Mouse (Mus musculus) midbrain, embryonic 14.5 days (tissue): ENCODE measurements around the gene Ubtd2. TPM values are rescaled to one million over a fixed set of nuclear protein-coding genes. Genes with fewer than 3 reads are reported as not detected.

ENCODE experiments used
- ATAC-seq: fragments of 200-750 bp; cut with Nextera tagmentation; 2 replicates; pipeline ENCODE4 v1.8.0; 2017; ENCODE audit warnings: moderate number of reproducible peaks, moderate library complexity; ENCODE audit not compliant: low FRiP score, low TSS enrichment
- DNase-seq: peaks from one replicate; pipeline ENCODE4 v3.0.0-alpha.2; 2015
- H3K27ac ChIP-seq: fragments of 300-500 bp; sonication (generic); replicated peaks from 2 replicates; pipeline ENCODE4 v1.5.1; 2014; ENCODE audit warnings: mild to moderate bottlenecking, low read depth, low read length, moderate library complexity
- H3K27me3 ChIP-seq: fragments of 300-500 bp; sonication (generic); 2 replicates; pipeline ENCODE4 v1.6.1; 2014; ENCODE audit warnings: low read length, control low read depth, mixed read lengths; ENCODE audit not compliant: control insufficient read depth, insufficient read depth
- H3K36me3 ChIP-seq: fragments of 300-500 bp; sonication (generic); 2 replicates; pipeline ENCODE4 v1.6.1; 2014; ENCODE audit warnings: low read length, control low read depth; ENCODE audit not compliant: control insufficient read depth, insufficient read depth
- H3K4me1 ChIP-seq: fragments of 300-500 bp; sonication (generic); 2 replicates; pipeline ENCODE4 v1.6.1; 2014; ENCODE audit warnings: mild to moderate bottlenecking, antibody characterized with exemption, low read length, control low read depth; ENCODE audit not compliant: control insufficient read depth, insufficient read depth
- H3K4me2 ChIP-seq: fragments of 300-500 bp; sonication (generic); 2 replicates; pipeline ENCODE4 v1.6.1; 2014; ENCODE audit warnings: mild to moderate bottlenecking, low read length, moderate library complexity
- H3K4me3 ChIP-seq: fragments of 300-500 bp; sonication (generic); replicated peaks from 2 replicates; pipeline ENCODE4 v1.5.1; 2014; ENCODE audit warnings: low read depth, low read length
- H3K9ac ChIP-seq: fragments of 300-500 bp; sonication (generic); replicated peaks from 2 replicates; pipeline ENCODE4 v1.6.1; 2014; ENCODE audit warnings: mild to moderate bottlenecking, low read length, moderate library complexity
- H3K9me3 ChIP-seq: fragments of 300-500 bp; sonication (generic); 2 replicates; pipeline ENCODE4 v1.6.1; 2016; ENCODE audit warnings: low read length, control low read depth, mixed read lengths; ENCODE audit not compliant: control insufficient read depth
- WGBS: fragments of 180-500 bp; shearing (Covaris S2); extraction: QIAGEN DNeasy Blood & Tissue Kit; methylation state at CpG from one replicate; pipeline ENCODE4 v1.1.7; 2014; 5-methylcytosine and 5-hydroxymethylcytosine counted together
- polyA plus RNA-seq: library from polyadenylated mRNA; unstranded; fragments of >200 nt; fragmentation: Nextera tagmentation; extraction: Ambion mirVana; gene quantifications from 2 replicates; pipeline ENCODE4 v1.2.1, GENCODE M21; 2014

The Ubtd2 gene
- polyA plus RNA-seq, 1 experiment from 2014 or later: 63.8 TPM

DNA sequence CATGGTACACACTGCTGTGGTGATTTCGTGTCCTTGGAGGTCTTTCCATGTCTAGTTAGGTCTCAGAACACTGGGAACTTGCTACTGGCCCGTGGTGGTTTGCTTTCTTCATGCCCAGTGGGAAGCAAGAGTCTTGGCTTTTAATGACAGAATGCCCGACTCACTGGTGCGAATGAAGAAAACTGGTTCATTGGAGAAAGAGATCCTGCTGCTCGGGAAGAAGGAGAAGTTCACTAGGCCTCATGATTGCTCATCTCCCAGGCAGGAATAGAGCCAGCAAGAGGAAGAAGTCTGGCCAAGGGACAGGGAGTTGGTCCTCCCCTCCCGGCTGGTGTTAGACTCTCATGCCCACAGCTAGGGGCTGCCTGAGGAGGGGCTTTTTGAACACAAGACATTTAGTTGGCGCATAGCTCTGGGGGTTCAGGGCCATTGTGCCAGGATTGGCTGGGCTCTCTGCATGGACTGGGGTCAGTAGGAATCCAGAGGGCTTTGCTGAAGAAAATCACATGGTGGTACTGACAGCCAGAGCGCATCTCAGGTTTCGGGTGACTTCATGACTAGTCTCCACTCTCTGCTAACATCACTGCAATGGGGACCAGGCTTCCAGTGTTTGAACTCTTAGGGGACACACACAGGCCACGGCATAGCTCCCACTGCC is 101.3 kb downstream of the Ubtd2 start:
- WGBS: 78% methylated on average over 10 of the region's 10 CpGs
- DNase-seq (no peak), ATAC-seq (no peak)

DNA sequence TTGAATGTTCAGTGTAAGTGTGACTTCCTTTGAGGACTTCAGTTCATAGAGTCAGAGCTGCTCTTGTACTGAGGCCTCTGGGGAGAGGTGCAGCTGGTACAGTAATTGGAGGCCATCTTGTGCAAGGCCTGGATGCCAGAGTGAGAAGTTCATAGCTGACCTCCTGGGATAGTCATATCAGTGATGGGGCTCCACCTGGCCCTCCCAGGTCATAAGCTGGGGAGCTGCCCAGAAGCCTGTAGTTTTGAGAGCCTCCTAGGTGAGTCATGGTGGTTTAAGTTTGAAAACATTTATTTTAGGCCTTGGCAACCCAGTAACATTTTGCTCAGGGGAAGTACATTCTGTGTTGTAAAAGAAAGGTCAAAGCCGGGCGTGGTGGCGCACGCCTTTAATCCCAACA is 102.9 kb downstream of the Ubtd2 start:
- DNase-seq (no peak), ATAC-seq (no peak)
- Histone ChIP-seq H3K4me2 (no peak overlapping the region), H3K4me3 (no peak overlapping the region), H3K27me3 (no peaks in the 10 kb centered on the region), H3K9me3 (no peaks in the 10 kb centered on the region), H3K27ac (no peak overlapping the region), H3K36me3 (no peaks in the 10 kb centered on the region), H3K4me1 (no peaks in the 10 kb centered on the region), H3K9ac (no peak overlapping the region)
- WGBS: 98% methylated on average over 4 of the region's 4 CpGs

More for the DNA sequence above, 101.3 kb downstream of the Ubtd2 start:
- Histone ChIP-seq H3K4me2 (no peak overlapping the region), H3K27me3 (no peaks in the 10 kb centered on the region), H3K9me3 (no peaks in the 10 kb centered on the region), H3K9ac (no peak overlapping the region), H3K36me3 (no peaks in the 10 kb centered on the region), H3K4me1 (no peaks in the 10 kb centered on the region), H3K27ac (no peak overlapping the region), H3K4me3 (no peak overlapping the region)

DNA sequence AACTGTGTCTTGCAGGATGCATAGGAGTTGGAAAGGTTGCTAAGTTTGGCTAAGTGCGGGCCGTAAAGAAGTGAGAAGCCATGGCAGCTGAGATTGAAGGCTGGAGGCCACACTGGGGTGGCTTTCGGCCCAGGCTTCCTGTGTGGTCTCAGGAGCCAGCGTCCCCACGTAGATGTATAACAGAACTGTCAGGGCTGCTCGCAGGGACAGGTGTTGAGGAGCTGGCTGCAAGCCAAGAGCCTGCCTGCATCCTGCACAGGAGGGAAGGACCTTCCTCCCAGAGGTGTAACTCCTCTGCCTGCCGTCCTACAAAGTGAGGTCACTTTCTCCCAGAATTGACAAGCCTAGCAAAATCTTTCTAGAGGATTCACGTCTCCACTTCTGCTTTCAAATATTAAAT is 103.5 kb downstream of the Ubtd2 start:
- no peak overlapping the region for H3K4me3 ChIP-seq
- DNase-seq (no peak), ATAC-seq (no peak)
- no peak overlapping the region for H3K4me2 ChIP-seq
- H3K9me3 ChIP-seq: no peaks in the 10 kb centered on the region
- no peak overlapping the region for H3K27ac ChIP-seq
- no peaks in the 10 kb centered on the region for H3K36me3 ChIP-seq
- H3K9ac ChIP-seq: no peak overlapping the region
- 68% methylated on average over 8 of the region's 8 CpGs for WGBS
- H3K27me3 ChIP-seq: no peaks in the 10 kb centered on the region
- no peaks in the 10 kb centered on the region for H3K4me1 ChIP-seq

DNA sequence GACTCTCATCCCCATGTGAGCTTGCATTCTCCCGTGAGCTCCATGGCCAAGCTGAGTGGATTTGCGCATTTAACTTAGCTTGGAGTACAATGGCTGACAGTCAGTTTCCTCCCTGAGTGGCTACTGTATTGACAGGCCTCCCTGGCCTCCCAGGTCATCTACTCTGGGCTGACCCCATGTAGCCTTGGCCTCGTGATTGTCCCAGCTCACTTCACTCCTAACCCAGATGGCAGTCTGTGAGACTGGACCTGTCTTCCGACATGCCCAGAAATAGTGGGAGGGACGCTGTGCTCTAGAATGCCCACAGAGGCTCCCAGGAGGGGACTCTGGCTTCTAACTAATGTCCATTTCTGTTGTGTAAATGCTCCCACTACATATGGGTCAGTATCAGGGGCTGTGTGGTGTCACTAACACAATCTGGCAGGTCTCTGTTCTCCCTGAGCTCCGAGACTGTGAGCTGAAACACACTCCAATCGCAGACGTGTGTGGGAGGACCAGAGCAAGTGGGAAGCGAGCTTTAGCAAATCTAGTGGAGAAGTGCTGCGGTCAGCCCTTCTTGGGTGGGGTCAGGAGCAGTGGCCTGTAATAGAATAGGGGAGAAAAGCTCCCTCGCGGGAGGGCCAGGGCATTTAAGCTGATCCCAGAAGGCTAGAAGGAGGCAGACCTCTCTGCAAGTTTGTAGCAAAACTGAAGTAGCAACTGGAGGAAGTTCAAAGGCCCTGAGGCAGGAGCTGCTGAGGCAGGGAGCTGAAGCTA is 105.0 kb downstream of the Ubtd2 start:
- H3K36me3 ChIP-seq: no peaks in the 10 kb centered on the region
- WGBS: 80% methylated on average over 12 of the region's 12 CpGs
- H3K4me1 ChIP-seq: no peaks in the 10 kb centered on the region
- no peak overlapping the region for H3K9ac ChIP-seq
- H3K27me3 ChIP-seq: no peaks in the 10 kb centered on the region
- no peak overlapping the region for H3K4me3 ChIP-seq
- no peaks in the 10 kb centered on the region for H3K9me3 ChIP-seq
- H3K4me2 ChIP-seq: no peak overlapping the region
- ATAC-seq (no peak), DNase-seq (no peak)
- H3K27ac ChIP-seq: no peak overlapping the region

DNA sequence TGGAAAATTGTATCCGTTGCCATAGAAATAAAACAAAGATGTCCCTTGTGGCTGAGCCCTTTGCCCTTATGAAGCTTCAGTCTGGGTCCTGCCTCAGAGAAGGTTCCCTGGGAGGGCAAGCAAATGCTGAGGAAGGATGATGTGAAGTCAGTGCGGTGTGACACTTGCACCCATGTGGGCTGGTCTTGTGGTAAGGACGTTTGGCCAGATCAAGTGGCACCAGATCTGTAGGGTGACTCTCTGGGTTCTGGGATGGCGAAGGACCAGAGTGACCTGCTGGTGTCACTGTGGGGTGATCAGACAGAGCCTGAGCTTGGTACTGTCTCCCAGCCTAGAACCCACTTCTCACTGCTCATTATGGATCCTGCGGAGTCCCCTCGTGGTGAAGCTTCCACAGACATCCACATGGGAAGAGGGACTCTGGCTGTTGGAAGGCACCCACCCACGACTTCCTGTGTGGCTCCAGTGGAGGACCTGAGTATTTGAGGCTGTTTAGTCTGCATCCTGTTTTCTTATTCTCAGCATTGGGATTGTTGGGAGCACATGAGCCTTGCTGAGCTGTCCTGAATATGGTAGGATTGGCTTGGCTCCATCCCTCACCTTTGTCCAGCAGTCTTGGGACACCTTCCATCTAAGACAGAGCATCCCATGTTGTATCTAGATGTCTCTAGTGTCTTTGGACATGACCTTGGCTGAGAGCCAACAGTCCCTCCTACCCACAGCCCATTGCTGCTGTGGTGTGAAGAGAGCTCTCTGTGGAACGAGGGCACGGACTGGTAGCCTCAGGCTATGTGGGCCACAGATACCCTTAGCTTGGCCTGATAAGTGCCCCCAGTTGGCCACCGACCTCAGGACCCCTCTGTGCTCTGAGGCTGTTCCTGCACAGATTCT is 106.5 kb downstream of the Ubtd2 start:
- H3K27me3 ChIP-seq: no peaks in the 10 kb centered on the region
- ATAC-seq (no peak), DNase-seq (no peak)
- no peaks in the 10 kb centered on the region for H3K9me3 ChIP-seq
- H3K4me1 ChIP-seq: no peaks in the 10 kb centered on the region
- no peak overlapping the region for H3K9ac ChIP-seq
- H3K4me3 ChIP-seq: no peak overlapping the region
- H3K27ac ChIP-seq: no peak overlapping the region
- no peaks in the 10 kb centered on the region for H3K36me3 ChIP-seq
- H3K4me2 ChIP-seq: no peak overlapping the region
- WGBS: 72% methylated on average over 10 of the region's 10 CpGs

DNA sequence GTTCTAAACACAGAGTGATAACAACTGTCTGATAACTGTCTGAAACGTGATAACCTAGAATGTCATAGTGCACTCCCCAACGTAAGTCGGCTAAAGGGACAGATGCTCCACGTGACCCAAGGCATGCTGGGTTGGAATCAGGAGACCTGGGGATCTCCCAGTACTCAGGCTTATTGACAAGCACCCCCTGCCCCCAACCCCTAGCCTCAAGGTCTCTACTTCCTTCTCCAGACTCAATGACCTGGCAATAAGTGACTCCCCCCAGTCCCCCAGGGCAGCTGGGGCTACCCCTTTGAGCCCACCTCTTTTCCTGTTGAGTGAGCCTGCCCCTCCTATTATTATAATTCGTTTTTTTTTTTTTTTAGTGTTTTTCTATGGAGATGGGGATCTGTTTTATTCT is 107.5 kb downstream of the Ubtd2 start:
- no peak overlapping the region for H3K4me3 ChIP-seq
- no peaks in the 10 kb centered on the region for H3K4me1 ChIP-seq
- no peak for DNase-seq
- H3K4me2 ChIP-seq: no peak overlapping the region
- no peak overlapping the region for H3K27ac ChIP-seq
- no peaks in the 10 kb centered on the region for H3K9me3 ChIP-seq
- no peak for ATAC-seq
- no peaks in the 10 kb centered on the region for H3K27me3 ChIP-seq
- WGBS: 67% methylated on average over 5 of the region's 5 CpGs
- no peak overlapping the region for H3K9ac ChIP-seq
- no peaks in the 10 kb centered on the region for H3K36me3 ChIP-seq

DNA sequence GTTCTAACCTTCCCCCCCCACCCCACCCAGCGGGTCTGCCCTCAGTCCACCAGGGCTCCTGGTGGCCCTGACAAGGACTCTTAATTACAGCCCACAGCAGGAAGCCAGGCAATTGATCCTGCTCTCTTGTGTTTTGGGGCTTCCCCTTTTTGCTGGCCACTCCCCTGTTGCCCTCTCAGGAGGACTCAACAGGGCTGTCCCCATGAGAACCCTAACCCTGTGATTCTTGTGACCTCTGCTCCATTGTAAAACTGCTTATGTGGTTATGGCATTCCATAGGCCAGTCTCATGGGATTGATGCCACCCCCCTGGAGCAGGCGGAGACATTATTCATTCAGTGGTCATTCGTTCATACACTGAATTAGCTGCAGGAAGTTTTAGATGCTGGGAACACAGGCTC is 108.5 kb downstream of the Ubtd2 start:
- no peaks in the 10 kb centered on the region for H3K27me3 ChIP-seq
- no peaks in the 10 kb centered on the region for H3K4me1 ChIP-seq
- no peaks in the 10 kb centered on the region for H3K36me3 ChIP-seq
- no peaks in the 10 kb centered on the region for H3K9me3 ChIP-seq
- no peak overlapping the region for H3K4me2 ChIP-seq
- H3K4me3 ChIP-seq: no peak overlapping the region
- no peak for ATAC-seq
- no peak overlapping the region for H3K27ac ChIP-seq
- no peak overlapping the region for H3K9ac ChIP-seq
- DNase-seq: no peak
- WGBS: 29% methylated on average over 3 of the region's 3 CpGs

DNA sequence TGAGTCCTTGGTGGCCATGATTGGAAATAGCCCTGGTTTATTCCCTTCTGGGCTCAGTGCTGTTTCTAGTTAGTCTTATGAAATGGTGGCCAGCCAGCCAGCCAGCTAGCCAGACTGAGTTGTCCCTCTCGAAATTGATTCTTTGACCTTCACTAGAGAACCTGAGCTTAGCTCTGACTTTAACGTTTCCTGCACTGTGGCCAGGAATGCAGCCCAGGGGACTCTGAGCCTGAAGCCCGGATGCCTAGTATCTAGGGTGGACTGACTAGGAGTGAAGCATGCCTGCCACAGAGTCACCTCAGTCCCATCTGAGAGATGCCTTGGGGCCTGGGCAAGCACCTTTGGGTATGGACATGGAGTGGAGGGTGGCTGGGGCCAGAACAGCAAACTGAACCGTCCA is 109.5 kb downstream of the Ubtd2 start:
- Histone ChIP-seq H3K4me1 (no peaks in the 10 kb centered on the region), H3K4me3 (no peak overlapping the region), H3K36me3 (no peaks in the 10 kb centered on the region), H3K27ac (no peak overlapping the region), H3K9ac (no peak overlapping the region), H3K4me2 (no peak overlapping the region), H3K9me3 (no peaks in the 10 kb centered on the region), H3K27me3 (no peaks in the 10 kb centered on the region)
- DNase-seq (no peak), ATAC-seq (no peak)
- 71% methylated on average over 4 of the region's 4 CpGs for WGBS
